Mouse (Mus musculus) bone marrow macrophage, adult 2 months (primary cell): ENCODE data around the gene Fh1.

Experiments
- CTCF ChIP-seq: IDR thresholded peaks from 2 replicates; pipeline ENCODE4 v1.5.1; 2012; ENCODE audit warnings: low read depth, mild to moderate bottlenecking, low read length, moderate library complexity
- POLR2A ChIP-seq: IDR thresholded peaks from 2 replicates; pipeline ENCODE4 v1.6.1; 2012; ENCODE audit warnings: mild to moderate bottlenecking, low read depth, low read length, borderline replicate concordance

DNA sequence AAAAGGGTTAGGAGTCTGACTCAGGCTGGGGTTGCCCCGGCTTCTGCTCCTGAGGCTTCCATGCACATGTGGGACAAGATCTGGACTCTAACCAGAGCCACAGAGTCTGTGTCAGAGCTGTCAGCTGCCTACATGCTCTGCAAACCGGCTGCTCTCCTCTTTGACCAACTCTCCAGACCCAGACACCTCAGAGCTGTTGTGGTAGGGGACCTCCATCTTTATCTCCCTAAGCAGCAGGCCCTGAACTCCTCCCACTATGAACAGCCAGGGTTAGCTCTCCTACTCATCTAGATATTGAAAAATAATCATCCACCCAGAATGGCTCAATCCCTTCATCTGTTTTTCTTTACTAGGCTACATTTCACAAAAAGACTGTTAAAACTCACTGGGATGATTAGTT, 40.2 kb downstream of the Fh1 start:
- TF ChIP-seq CTCF (no peak), POLR2A (no peak)
